Mouse (Mus musculus) kidney, adult 2 months (tissue): ENCODE measurements around the gene Lrrc4c.

Source experiments
- CTCF ChIP-seq: fragments of 200-500 bp; conservative IDR thresholded peaks from 2 replicates; pipeline ENCODE4 v1.5.1; 2011; ENCODE audit warnings: low read depth, mild to moderate bottlenecking, control low read depth, low read length, moderate library complexity, mixed read lengths; ENCODE audit not compliant: insufficient read depth, insufficient read length
- POLR2A ChIP-seq: fragments of 200-500 bp; IDR thresholded peaks from one replicate; pipeline ENCODE4 v1.6.1; 2011; ENCODE audit warnings: low read depth, low read length, control low read depth

DNA sequence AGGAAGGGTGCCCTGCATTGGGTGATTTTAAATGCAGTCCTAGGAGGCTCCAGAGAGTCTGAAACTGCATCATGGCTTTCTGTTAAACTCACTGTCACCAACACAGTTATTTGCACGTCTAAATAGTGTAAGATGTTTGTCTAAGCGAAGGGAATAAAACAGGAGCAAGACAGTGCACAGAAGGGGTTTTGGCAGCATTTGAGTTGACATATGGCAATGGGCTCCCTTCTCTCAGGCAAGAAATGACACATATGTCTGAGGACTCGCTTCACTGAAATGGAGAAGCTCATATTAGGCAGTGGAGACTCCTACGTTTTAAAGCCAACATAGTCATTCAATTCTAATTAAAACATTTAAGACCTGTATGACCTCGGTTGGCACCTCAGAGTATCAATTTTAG lies 445.6 kb downstream of the Lrrc4c start:
- no peak for TF ChIP-seq POLR2A
- no peak for TF ChIP-seq CTCF
